Mouse (Mus musculus) layer of hippocampus, postnatal 36 days (tissue): ENCODE results near the gene Epop. TPM values are rescaled to one million over a fixed set of nuclear protein-coding genes. Genes with fewer than 3 reads are reported as not detected.
"Not testable (repeated sequence)": the region's sequence is repeated elsewhere in the genome, so short reads cannot be mapped to it uniquely, and the experiment has no call there.

Experiments
- DNase-seq, 2 experiments: peaks; one replicate each; pipeline ENCODE4 v3.0.0; 2022
- total RNA-seq, 2 experiments: library from RNA; stranded (reverse); gene quantifications; 2 replicates each; pipeline ENCODE4 v1.2.3; 2021

Epop gene
- total RNA-seq, 2 experiments from 2014 or later = 33.6 to 34.2 TPM

DNA sequence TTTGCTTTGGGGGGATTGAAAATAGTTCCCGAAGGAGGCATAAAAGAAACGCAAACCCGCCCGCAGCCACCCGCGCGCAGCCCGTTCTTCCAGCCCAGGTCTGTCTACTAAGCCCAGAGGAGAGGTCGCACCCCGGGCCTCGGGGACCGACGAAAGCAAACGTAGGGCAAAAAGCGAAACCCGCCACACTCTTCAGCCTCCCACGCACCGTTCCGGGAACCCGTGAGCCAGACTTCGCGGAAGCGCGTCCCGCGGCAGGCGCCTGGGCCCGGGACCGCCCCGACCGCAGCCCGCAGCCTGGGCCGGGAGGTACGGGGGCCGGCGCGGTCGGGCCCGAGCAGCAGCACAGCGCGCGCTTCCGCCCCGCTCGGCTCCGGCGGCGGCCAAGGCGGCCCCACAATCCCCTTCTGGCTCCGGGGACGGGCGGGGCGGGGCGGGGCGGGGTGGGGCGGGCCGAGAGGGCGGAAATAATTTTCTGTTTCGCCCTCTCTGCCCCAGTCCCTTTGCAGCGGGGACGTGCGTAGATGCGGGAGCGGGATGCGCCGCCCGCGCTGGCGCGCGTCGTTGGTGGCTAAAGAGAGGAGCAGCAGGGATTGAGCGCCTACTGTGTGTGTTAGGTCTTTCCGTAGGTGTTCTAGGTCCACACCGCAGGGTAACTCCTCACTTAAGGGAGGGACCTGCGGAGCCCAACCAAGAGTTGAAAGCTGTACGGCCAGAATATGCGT, 30.6 kb upstream of the Epop start:
- DNase-seq = peak; percentile 82

DNA sequence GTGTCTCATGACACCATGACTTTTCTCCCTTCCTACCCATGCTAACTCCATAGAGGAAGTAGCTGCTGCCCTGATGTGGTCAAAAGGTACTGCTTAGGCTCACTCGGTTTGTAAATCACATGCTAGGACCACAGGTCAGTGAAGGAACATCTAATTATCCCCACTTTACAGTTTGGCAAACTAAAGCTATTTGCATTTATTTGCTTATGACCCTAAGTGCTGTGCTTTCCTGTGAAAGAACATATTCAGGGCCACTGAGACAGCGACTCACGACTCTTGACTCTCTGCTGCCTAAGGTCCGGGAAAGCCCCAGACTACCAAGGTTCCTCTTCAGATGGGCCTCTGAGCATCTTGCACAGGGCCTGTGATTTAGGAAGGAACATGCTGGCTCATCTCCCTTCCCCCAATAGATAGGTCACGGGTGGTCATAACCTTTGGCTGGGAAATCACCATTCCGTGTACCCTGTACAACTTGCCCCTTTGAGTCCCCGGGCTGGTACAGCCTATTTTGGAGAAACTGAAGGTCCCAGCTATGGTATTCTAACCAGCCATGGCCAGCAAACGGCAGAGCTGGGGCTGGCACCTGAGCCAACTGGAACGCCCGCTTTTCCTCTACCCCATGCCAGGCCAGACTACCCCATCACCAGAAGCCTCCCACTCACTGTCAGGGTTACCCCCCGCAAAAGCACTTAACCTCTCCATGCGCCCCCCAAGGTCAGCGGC, 29.9 kb upstream of the Epop start:
- no peak for DNase-seq

DNA sequence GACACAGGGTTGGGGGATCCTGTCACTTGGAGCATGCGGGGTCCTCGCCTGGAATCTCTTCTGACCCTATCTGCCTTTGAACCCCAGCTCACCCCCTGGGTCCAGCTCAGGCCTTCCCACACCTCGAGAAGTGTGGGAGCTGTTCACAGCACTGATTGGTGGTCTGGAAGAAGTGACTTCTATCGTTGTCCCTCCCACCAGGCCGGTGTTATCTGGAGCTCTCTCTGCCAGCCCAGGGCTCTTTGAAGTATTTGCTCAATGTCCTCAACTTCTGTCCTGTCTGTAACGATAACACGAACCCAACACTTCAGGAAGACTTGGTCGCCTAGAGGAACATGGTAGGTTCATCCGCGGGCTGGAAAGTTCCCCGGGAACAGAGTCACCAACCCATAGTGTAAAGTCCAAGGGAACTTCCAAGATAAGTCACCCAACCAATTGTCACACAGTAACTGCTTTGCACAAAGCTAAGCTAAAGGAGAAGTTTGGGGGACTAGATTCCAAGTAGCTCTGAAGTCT, 29.3 kb upstream of the Epop start:
- no peak for DNase-seq

DNA sequence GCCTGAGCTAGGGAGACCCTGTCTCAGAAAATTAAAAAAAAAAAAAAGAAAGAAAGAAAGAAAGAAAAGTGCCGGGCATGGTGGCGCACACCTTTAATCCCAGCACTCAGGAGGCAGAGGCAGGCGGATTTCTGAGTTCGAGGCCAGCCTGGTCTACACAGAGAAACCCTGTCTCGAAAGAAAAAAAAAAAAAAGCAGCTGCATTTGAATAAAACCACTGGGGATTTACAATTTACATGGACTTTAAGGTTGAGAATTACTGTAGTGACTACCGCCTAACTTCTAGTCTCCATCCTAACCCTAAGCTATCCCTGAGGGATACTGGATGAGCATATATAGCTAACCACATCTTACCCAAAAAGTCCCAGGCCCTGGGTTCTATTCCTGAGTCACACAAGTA, 28.5 kb upstream of the Epop start:
- not testable (repeated sequence) for DNase-seq

DNA sequence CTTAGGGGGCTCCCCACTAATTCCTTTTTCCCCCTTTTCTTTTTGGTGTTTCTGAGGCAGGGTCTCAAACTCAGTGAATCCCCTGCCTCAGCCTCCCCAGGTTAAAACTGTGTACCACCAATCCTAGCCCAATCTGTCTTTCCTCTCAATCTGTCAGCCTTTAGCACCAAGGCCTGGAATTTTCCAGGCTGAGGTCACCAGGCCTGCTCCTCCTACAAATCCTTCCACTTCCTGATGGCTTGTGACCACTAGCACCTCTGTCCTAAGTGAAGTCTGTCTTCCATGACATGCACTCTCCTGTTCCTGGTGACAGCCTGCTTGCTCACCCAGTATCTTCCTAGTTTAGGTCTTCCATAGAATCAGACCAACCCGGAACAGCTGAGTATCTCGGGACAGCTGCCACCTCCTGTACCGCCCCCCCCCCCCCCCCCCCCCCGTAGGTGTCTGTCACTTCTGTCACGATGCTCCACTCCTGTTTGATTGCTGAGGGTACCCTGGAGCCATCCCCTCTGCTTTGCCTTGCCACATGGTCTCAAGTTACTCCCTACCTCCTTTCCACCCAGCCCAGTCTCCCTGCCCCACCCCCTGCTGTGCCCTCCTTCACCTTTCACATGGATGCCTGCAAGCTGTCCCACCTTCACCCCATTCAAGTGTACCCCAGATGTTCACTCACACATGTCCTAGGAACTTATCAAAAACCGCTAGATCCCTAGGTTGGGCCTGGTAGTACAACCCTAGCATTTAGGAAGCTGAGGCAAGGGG, 27.9 kb upstream of the Epop start:
- DNase-seq = no peak

DNA sequence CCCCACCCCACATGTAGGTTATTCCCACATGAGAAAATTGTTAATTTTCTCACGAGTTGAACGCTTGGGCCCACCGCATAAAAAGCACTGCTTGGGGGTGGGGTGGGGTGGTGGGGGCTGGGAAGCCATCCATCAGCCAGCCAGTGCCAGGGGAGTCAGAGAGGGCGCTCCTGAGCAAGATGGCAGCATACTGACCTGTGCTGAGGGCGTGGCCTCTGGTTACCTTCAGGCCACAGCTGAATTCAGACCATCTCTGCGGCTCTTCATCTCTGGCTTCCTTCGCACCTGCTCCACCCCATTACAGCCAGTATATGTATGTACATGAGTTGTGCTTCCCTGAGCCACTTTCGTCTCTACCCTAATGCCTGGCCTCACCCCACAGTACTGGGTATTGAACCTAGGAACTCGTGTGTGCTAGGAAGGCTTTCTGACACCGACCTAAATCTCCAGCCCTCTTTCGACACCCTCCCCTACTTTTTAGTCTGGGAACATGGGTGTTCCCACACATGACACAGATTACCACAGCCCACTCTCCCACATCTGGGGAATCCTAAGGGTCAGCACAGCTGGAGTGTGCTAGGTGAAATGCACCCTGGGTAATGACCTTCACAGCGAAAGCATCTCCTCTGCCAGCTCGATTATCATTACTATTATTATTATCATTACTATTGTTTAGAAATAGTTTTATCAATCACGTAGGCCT, 26.9 kb upstream of the Epop start:
- DNase-seq = no peak

DNA sequence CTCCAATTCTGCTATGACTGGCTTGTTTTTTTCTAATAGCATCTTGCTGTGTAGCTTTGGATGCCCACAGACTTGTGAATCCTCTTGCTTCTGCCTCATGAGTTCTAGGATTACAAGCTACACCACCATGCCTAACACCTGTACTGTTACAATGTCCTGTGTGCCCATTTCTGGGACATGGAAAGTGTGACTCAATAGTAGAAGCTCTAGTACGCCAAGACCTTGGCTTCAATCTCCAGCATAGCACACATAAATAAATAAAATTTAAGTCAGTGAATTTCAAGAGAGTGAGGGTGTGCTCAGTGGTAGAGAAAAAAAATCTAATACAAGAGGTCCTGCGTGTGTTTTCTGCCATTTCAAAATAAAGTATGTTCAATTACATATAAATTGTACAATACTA, 24.7 kb upstream of the Epop start:
- DNase-seq = no peak

DNA sequence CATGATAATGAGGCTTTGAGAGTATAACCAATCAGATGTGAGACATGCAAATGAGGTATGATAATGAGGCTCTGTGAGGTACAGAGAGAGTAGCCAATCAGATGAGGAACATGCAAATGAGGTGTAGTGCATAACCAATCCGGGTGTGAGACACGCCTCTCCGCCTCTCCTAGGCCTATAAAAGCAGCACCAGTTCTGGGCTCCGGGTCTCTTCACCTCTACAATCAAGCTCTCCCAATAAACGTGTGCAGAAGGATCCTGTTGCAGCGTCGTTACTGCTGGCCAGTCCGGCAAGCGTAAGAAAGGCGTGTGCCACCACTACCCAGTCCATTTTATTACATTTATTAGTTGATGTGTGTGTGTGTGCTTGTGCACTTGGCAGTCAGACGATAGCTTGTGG, 23.9 kb upstream of the Epop start:
- not testable (repeated sequence) for DNase-seq

DNA sequence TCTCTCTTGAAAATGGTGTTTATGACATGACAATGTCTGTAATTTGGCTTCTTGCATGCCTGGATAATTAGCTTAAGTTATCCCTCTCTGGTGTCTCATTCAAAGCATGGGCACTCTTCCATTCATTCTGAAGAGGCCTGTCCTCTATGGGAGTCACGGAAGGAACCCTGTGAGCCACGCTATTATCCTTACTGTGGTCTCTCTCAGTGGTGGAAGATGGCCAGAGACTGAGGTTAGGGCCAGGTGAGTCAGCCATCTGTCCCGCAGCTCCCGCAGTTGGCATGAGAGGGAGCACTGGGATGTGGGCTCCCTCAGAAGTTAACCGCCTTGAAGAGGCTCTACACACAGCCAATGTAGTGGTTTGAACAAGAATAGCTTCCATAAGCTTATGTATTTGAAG, 20.8 kb upstream of the Epop start:
- no peak for DNase-seq

DNA sequence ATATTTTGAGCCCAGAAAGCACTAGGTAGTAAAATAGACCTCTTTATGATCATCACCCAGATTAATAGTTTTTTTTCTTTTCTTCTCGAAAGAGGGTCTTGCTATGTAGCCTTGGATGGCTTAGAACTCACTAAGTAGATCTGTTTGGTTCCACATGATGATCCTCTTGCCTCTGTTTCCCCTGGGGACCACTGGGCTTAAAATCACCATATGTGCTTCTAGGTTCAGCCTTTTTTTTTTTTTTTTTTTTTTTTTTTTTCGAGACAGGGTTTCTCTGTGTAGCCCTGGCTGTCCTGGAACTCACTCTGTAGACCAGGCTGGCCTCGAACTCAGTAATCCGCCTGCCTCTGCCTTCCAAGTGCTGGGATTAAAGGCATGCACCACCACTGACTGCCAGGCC, 19.0 kb upstream of the Epop start:
- not testable (repeated sequence) for DNase-seq

DNA sequence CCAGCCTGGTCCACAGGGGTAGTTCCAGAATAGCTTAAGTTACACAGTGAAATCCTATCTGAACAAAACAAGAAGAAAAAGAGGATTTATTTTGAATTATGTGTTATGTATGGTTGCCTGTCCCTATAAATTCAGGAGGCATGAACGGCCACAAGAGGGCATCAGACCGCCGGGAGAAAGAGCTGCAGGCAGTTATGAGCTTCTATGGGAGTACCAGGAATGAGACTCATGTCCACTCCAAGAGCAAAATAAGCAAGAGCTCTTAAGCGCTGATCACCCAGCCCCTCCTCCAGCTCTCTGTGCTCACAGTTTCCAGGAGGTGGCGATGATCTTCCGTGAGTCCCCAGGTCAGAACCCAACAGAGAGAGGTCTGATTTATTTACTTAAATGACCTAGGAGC, 15.3 kb upstream of the Epop start:
- DNase-seq = peak in 1 of 2 experiments; percentile 35

DNA sequence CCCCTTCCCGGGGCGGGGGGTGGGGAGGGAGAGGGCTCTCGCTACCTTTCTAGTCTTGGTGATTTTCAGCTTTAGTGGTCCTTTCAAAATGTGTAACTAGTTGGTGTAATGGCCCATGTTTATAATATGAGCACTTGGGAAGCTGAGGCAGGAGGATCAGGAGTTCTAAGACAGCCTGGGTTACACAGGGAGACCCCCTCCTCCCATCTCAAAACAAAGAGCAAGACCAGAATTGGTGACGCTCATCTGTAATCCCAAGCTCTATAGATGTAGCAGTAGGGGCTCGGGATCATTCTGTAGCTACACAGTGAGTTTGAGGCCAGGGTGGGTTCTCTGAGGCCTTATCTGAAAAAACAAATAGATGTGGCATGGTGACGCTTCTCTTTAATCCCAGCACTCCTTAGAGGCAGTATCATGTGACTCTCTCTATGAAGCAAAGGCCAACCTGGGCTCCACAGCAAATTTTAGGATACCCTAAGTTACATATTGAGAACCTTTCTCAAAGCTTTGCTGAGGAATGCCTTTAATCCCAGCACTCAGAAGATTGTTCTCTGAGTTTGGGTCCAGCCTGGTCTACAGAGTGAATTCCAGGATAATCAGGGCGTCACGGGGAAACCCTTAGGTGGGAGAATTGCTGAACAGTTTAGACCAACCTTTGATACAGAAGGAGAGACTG, 14.0 kb upstream of the Epop start:
- DNase-seq = no peak

DNA sequence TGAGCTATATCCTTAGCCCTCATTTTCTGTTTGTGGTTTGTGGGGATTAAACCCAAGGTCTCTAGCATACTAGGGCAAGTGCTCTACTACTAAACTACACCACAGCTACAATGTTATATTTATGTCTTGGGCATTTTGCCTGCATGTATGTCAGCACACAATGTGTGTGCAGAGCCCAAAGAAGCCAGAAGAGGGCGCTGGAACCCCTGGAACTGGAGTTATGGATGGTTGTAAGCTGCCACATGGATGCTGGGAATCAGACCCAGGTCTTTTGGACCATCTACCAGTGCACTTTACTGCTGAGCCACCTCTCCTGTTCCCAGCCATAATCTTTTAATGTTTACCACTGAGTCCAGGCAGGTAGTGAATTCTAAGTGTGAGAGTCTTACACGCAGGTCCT, 13.2 kb upstream of the Epop start:
- no peak for DNase-seq

DNA sequence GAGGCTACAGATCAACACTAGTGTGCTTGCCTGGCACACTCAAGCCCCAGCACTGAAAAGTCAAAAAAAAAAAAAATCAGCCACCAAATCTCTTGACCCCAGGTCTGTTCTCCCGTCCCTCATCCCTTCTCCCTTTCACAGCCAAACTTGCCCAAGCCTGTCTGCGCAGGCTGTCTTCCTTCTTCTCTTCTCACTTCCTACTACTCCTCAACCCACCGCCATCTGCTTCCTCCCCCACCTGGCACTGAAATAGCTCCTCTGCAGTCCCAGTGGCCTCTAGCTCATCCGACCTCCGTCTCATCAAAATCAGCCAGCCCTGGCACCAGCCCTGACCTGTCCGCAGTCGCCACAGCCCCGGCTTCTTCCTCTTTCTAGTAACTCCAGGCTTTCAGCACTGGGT, 12.2 kb upstream of the Epop start:
- DNase-seq = peak; percentile 54 to 55

DNA sequence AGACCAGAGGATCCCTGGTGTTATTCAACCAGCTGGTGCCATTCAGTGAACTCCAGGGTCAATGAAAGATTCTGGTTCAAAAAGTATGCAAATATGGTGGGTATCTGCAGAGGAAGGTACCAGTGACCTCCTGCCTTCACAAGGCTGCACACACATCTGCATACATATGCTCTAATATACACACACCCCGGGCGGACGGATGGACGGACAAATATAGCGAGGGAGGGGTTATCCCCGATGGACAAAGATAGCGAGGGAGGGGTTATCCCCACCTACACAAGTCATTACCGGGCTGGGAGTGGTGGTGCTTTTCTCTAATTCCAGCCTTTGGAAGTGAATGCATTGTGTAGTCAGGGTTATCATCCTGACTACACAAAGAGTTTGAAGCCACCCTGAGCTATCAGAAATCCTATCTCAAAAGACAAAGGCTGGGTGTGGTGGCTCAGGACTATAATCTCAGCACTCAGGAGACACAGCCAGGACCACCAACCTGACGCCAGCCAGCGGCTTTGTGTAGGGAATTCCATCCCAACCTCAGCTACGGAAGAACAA, 6.0 kb upstream of the Epop start:
- no peak for DNase-seq

DNA sequence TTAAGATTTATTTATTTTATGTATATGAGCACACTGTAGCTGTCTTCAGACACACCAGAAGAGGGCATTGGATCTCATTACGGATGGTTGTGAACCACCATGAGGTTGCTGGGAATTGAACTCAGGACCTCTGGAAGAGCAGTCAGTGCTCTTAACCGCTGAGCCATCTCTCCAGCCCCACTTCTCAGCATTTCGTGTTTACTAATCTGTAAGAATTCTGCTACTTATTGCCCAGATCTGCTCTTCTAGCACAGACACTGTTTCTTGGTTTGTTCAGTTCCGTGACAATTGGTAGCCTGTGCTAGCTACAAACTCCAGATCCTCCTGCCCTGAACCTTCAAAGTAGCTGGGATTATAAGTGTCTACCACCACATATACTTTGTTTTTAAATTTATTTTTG, 2.9 kb upstream of the Epop start:
- not testable (repeated sequence) for DNase-seq

DNA sequence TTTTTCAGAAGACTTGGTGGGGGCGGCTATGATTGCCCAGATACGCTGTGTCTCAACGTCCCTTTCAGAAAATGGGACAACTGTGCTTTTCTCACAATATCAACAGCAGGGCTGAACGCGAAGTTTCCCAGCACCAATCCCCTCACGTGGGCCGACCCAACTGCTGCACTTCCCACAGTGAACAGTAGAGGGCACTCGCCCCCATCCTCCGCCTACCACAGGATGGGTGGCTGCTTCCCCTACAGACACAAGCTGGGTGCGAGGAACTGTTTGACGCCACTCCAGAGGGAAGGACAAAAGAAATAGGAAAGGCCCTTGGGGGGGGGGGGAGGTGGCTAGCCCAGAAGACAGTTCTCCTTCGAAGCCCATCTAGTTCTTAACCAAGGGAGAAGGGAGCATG, 2.4 kb upstream of the Epop start:
- peak; percentile 83 to 88 for DNase-seq

DNA sequence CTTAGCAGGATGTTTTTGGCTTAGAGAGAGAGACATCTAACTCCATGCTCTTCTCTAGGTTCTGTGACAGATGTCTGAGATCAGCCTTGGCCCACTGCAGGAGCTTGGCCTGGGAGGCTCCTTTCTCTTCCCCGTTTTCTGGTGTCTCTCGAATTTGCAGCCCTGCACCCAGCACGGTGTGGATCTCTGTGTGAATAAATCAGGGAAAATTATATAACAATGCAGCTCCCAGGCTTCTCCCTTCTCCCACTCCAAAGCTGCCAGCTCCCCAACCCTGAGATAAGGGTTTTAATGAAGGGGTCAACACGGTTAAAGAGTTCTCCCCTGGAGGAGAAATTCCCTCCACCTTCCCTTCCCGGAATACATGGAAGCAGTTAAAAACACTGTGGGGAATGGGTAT, 2.0 kb upstream of the Epop start:
- peak in 1 of 2 experiments; percentile 42 for DNase-seq

DNA sequence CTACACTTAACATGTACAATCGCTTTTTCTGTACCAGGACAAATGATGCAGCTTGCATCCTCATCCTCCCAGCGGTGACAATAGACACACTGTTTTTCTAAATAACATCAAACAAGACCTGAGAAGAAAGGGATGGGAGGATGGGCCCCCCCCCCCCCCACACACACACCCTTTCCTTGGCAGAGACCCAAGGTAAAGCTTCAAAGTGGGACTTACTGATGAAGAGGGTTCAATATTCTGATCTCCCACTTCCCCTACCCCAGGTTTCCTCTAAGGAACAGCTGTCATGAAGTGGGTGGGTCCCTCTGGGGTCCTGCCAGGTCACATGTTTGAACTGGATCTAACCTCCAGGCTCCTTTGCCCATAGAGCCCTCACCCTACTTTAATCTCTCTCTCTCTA, 1.5 kb upstream of the Epop start:
- no peak for DNase-seq

DNA sequence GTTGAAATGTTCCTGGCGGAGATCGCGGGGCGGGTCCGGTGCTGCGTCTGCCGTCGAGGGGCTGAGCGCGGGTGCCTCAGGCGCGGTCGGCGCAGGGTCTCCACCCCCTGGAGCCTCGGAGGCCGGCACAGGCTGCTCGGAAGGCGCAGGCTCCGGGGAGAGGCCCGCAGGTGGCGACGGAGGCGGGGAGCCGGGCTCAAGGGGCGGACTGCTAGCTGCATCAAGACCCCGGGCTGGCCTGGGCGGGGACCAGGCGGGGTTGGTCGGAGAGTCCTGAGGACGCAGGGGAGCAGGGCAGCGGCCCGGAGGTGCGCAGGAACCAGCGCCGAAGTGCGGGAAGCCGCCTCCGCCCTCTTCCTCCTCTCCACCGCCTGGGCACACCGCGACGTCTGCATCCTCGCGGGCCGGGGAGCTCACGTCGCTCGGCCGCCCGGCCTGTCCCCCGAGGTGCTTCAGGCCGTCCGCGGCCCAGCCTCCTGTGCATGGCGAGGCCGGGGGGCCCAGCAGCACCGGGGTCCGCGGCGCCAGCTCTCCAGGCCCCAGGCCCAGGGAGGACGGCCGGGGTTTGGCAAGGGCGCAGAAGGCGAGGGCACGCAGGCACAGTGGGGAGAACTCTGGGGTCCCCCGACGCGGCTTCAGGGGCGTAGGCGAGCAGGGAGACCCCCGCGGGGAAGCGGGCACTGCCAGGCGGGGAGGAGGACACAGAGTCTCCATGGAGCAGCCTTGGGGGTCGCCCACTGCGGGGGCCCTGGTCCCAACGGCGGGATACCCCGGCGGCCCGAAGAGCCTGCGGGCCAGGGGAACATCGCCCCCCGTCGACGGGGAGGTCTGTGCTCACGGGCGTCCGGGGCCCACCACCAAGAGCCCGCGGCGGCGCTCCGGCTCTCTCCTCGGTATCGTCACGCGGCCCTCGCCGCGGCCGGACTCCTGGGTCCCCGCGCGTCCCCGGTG, 659 bp downstream of the Epop start:
- DNase-seq = no peak

DNA sequence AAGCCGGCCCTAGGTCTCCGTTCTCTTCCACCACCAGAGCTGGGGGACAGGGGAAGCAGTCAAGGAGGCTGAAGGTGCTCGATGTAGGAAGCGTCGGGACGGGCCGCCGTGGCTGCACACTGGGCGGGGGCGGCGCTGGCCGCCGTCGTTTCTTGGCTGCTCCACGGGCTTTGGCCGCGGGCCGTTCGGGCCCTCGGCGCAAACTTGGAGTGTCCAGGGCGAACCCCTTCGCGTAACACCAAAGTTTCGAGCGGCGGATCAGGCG, 1.3 kb downstream of the Epop start:
- no peak for DNase-seq
